Mouse (Mus musculus): Measurements from ENCODE around the gene Rnf227. TPM values are rescaled to one million over a fixed set of nuclear protein-coding genes. Genes with fewer than 3 reads are reported as not detected.

Rnf227 gene
- polyA plus RNA-seq, 1 experiment: 142 TPM

GRCm38 (mm10) chr11:69368356-69369214, 28.3 kb downstream of the Rnf227 start:
- peak overlapping the region; percentile 94 for H3K27ac ChIP-seq (ENCODE audit: insufficient read depth, low read length)
- TF ChIP-seq CTCF (IDR thresholded peaks at IDR 0.05; ENCODE audit: extremely low read depth, insufficient read depth, low read length) (no peak), POLR2A (IDR thresholded peaks at IDR 0.05; ENCODE audit: extremely low read depth, insufficient read depth, low read length) (no peak)
- H3K4me1 ChIP-seq (ENCODE audit: control insufficient read depth, insufficient read depth, low read length): peaks cover 16% of the 10 kb centered on the region
- H3K4me3 ChIP-seq (ENCODE audit: insufficient read depth, low read length): peak overlapping the region; percentile 88

- Histone ChIP-seq H3K27ac (ENCODE audit: insufficient read depth, low read length) (peak within 1 kb of the TSS; percentile 94), H3K4me3 (ENCODE audit: insufficient read depth, low read length) (peak within 1 kb of the TSS; percentile 88), H3K4me1 (ENCODE audit: control insufficient read depth, insufficient read depth, low read length) (peaks cover 14% of the 10 kb centered on the region)
- TF ChIP-seq CTCF (IDR thresholded peaks at IDR 0.05; ENCODE audit: extremely low read depth, insufficient read depth, low read length) (no peak), POLR2A (IDR thresholded peaks at IDR 0.05; ENCODE audit: extremely low read depth, insufficient read depth, low read length) (no peak)
These were observed 29.1 kb downstream of the Rnf227 start, which contains the start of gene Chd3 for GRCm38 (mm10) chr11:69369215-69369989. Chd3 (minus strand) TSS chr11:69369406.

GRCm38 (mm10) chr11:69369990-69370816, 29.9 kb downstream of the Rnf227 start:
- H3K4me1 ChIP-seq (ENCODE audit: control insufficient read depth, insufficient read depth, low read length): peaks cover 10% of the 10 kb centered on the region
- H3K27ac ChIP-seq (ENCODE audit: insufficient read depth, low read length): 0 out of 2 replicates have a peak overlapping the region, but pooled peaks have one; percentile 24
- TF ChIP-seq POLR2A (IDR thresholded peaks at IDR 0.05; ENCODE audit: extremely low read depth, insufficient read depth, low read length): no peak
- TF ChIP-seq CTCF (IDR thresholded peaks at IDR 0.05; ENCODE audit: extremely low read depth, insufficient read depth, low read length): no peak
- no peak overlapping the region for H3K4me3 ChIP-seq (ENCODE audit: insufficient read depth, low read length)

GRCm38 (mm10) chr11:69370817-69371215, 30.6 kb downstream of the Rnf227 start:
- H3K4me1 ChIP-seq (ENCODE audit: control insufficient read depth, insufficient read depth, low read length): peaks cover 5% of the 10 kb centered on the region
- TF ChIP-seq CTCF (IDR thresholded peaks at IDR 0.05; ENCODE audit: extremely low read depth, insufficient read depth, low read length): no peak
- H3K27ac ChIP-seq (ENCODE audit: insufficient read depth, low read length): 0 out of 2 replicates have a peak overlapping the region, but pooled peaks have one; percentile 24
- no peak overlapping the region for H3K4me3 ChIP-seq (ENCODE audit: insufficient read depth, low read length)

- no peak for TF ChIP-seq POLR2A (IDR thresholded peaks at IDR 0.05; ENCODE audit: extremely low read depth, insufficient read depth, low read length)
- TF ChIP-seq CTCF (IDR thresholded peaks at IDR 0.05; ENCODE audit: extremely low read depth, insufficient read depth, low read length): no peak
- Histone ChIP-seq H3K27ac (ENCODE audit: insufficient read depth, low read length) (no peak overlapping the region), H3K4me3 (ENCODE audit: insufficient read depth, low read length) (no peak overlapping the region), H3K4me1 (ENCODE audit: control insufficient read depth, insufficient read depth, low read length) (peaks cover 3% of the 10 kb centered on the region)
These were observed 31.3 kb downstream of the Rnf227 start for GRCm38 (mm10) chr11:69371601-69372000.

GRCm38 (mm10) chr11:69372056-69372779, 32.0 kb downstream of the Rnf227 start:
- Histone ChIP-seq H3K4me1 (ENCODE audit: control insufficient read depth, insufficient read depth, low read length) (peaks cover 3% of the 10 kb centered on the region), H3K4me3 (ENCODE audit: insufficient read depth, low read length) (no peak overlapping the region), H3K27ac (ENCODE audit: insufficient read depth, low read length) (no peak overlapping the region)
- TF ChIP-seq POLR2A (IDR thresholded peaks at IDR 0.05; ENCODE audit: extremely low read depth, insufficient read depth, low read length) (no peak), CTCF (IDR thresholded peaks at IDR 0.05; ENCODE audit: extremely low read depth, insufficient read depth, low read length) (no peak)

GRCm38 (mm10) chr11:69372780-69373170, 32.5 kb downstream of the Rnf227 start:
- Histone ChIP-seq H3K4me1 (ENCODE audit: control insufficient read depth, insufficient read depth, low read length) (peaks cover 3% of the 10 kb centered on the region), H3K4me3 (ENCODE audit: insufficient read depth, low read length) (no peak overlapping the region), H3K27ac (ENCODE audit: insufficient read depth, low read length) (no peak overlapping the region)
- TF ChIP-seq POLR2A (IDR thresholded peaks at IDR 0.05; ENCODE audit: extremely low read depth, insufficient read depth, low read length): no peak
- TF ChIP-seq CTCF (IDR thresholded peaks at IDR 0.05; ENCODE audit: extremely low read depth, insufficient read depth, low read length): peak; percentile 21; the same call in 1 of the 2 replicates

- TF ChIP-seq CTCF (IDR thresholded peaks at IDR 0.05; ENCODE audit: extremely low read depth, insufficient read depth, low read length): no peak
- TF ChIP-seq POLR2A (IDR thresholded peaks at IDR 0.05; ENCODE audit: extremely low read depth, insufficient read depth, low read length): no peak
- Histone ChIP-seq H3K27ac (ENCODE audit: insufficient read depth, low read length) (no peak overlapping the region), H3K4me3 (ENCODE audit: insufficient read depth, low read length) (no peak overlapping the region), H3K4me1 (ENCODE audit: control insufficient read depth, insufficient read depth, low read length) (peaks cover 3% of the 10 kb centered on the region)
These were observed 33.1 kb downstream of the Rnf227 start for GRCm38 (mm10) chr11:69373223-69373965.

All from cortical plate, adult 2 months (tissue).